Mouse (Mus musculus) olfactory bulb, adult 2 months (tissue): ENCODE results near the gene Itgb4.

ENCODE experiments used
- CTCF ChIP-seq: fragments of 200-500 bp; IDR thresholded peaks from 2 replicates; pipeline ENCODE4 v1.5.1; 2012; ENCODE audit warnings: low read depth, mild to moderate bottlenecking, low read length, moderate library complexity; ENCODE audit not compliant: insufficient read depth
- POLR2A ChIP-seq: fragments of 200-500 bp; IDR thresholded peaks from 2 replicates; pipeline ENCODE4 v1.6.1; 2012; ENCODE audit warnings: mild to moderate bottlenecking, low read depth, low read length, moderate library complexity; ENCODE audit not compliant: insufficient read depth

- TF ChIP-seq POLR2A (no peak), CTCF (peak; percentile 44)
Observed at GRCm38 (mm10) chr11:115999538-116000143, 25.1 kb downstream of the Itgb4 start.
